Mouse (Mus musculus) forebrain, embryonic 16.5 days (tissue): ENCODE data around the gene Fxr1. TPM values are rescaled to one million over a fixed set of nuclear protein-coding genes. Genes with fewer than 3 reads are reported as not detected.
A peak's percentile ranks its signal among the peaks of the same experiment; 100 is the strongest.
"Not testable (repeated sequence)": the region's sequence is repeated elsewhere in the genome, so short reads cannot be mapped to it uniquely, and the experiment has no call there.

Experiments
- ATAC-seq: fragments of 200-750 bp; cut with Nextera tagmentation; 2 replicates; pipeline ENCODE4 v1.8.0; 2017; ENCODE audit warnings: mild to moderate bottlenecking, moderate library complexity
- H3K27ac ChIP-seq: fragments of 300-500 bp; sonication (generic); 2 replicates; pipeline ENCODE4 v1.5.1; 2014; ENCODE audit warnings: low read length, control low read depth
- H3K27me3 ChIP-seq: fragments of 300-500 bp; sonication (generic); replicated peaks from 2 replicates; pipeline ENCODE4 v1.6.1; 2014; ENCODE audit warnings: low read length; ENCODE audit not compliant: control insufficient read depth, insufficient read depth
- H3K36me3 ChIP-seq: fragments of 300-500 bp; sonication (generic); 2 replicates; pipeline ENCODE4 v1.6.1; 2014; ENCODE audit not compliant: control insufficient read depth, insufficient read depth
- H3K4me1 ChIP-seq: fragments of 300-500 bp; sonication (generic); replicated peaks from 2 replicates; pipeline ENCODE4 v1.6.1; 2014; ENCODE audit warnings: low read length; ENCODE audit not compliant: control insufficient read depth, insufficient read depth
- H3K4me2 ChIP-seq: fragments of 300-500 bp; sonication (generic); 2 replicates; pipeline ENCODE4 v1.6.1; 2014; ENCODE audit warnings: mild to moderate bottlenecking, low read length, control low read depth
- H3K4me3 ChIP-seq: fragments of 300-500 bp; sonication (generic); replicated peaks from 2 replicates; pipeline ENCODE4 v1.5.1; 2014; ENCODE audit warnings: mild to moderate bottlenecking, low read length, control low read depth
- H3K9ac ChIP-seq: fragments of 300-500 bp; sonication (generic); replicated peaks from 2 replicates; pipeline ENCODE4 v1.6.1; 2014; ENCODE audit warnings: low read depth, low read length, control low read depth
- H3K9me3 ChIP-seq: fragments of 300-500 bp; sonication (generic); 2 replicates; pipeline ENCODE4 v1.6.1; 2016; ENCODE audit warnings: low read length; ENCODE audit not compliant: control insufficient read depth
- WGBS: fragments of 180-500 bp; shearing (Covaris S2); extraction: QIAGEN DNeasy Blood & Tissue Kit; methylation state at CpG from one replicate; pipeline ENCODE4 v1.1.7; 2014; 5-methylcytosine and 5-hydroxymethylcytosine counted together
- polyA plus RNA-seq: library from polyadenylated mRNA; unstranded; fragments of >200 nt; fragmentation: Nextera tagmentation; extraction: Ambion mirVana; gene quantifications from 2 replicates; pipeline ENCODE4 v1.2.1, GENCODE M21; 2015

Gene Fxr1
- polyA plus RNA-seq, 1 experiment from 2014 or later = 43.6 TPM

GRCm38 (mm10) chr3:34033720-34034364, 14.1 kb downstream of the Fxr1 start:
- Histone ChIP-seq H3K27me3 (no peaks in the 10 kb centered on the region), H3K9ac (no peak overlapping the region), H3K36me3 (no peaks in the 10 kb centered on the region), H3K4me1 (no peaks in the 10 kb centered on the region; the same call in 1 of the 2 replicates), H3K27ac (no peak overlapping the region), H3K4me3 (no peak overlapping the region), H3K9me3 (no peaks in the 10 kb centered on the region), H3K4me2 (no peak overlapping the region)
- 83% methylated on average over 3 of the region's 3 CpGs for WGBS
- no peak for ATAC-seq

- Histone ChIP-seq H3K9me3 (no peaks in the 10 kb centered on the region), H3K36me3 (no peaks in the 10 kb centered on the region), H3K4me1 (no peaks in the 10 kb centered on the region; the same call in 1 of the 2 replicates), H3K27ac (no peak overlapping the region), H3K27me3 (no peaks in the 10 kb centered on the region), H3K4me3 (no peak overlapping the region), H3K9ac (no peak overlapping the region), H3K4me2 (no peak overlapping the region)
- 90% methylated on average over 1 of the region's 1 CpGs for WGBS
- ATAC-seq = no peak
Measured at GRCm38 (mm10) chr3:34034803-34035202, 15.1 kb downstream of the Fxr1 start.

GRCm38 (mm10) chr3:34035706-34036105, 16.0 kb downstream of the Fxr1 start:
- Histone ChIP-seq H3K36me3 (no peaks in the 10 kb centered on the region), H3K27ac (no peak overlapping the region), H3K9me3 (no peaks in the 10 kb centered on the region), H3K27me3 (no peaks in the 10 kb centered on the region), H3K4me2 (no peak overlapping the region), H3K9ac (no peak overlapping the region), H3K4me1 (no peaks in the 10 kb centered on the region; the same call in 1 of the 2 replicates), H3K4me3 (no peak overlapping the region)
- WGBS = 82% methylated on average over 3 of the region's 3 CpGs
- no peak for ATAC-seq

- no peak overlapping the region for H3K4me3 ChIP-seq
- no peak overlapping the region for H3K4me2 ChIP-seq
- peaks cover 9% of the 10 kb centered on the region; the same call in 1 of the 2 replicates for H3K36me3 ChIP-seq
- H3K4me1 ChIP-seq = no peaks in the 10 kb centered on the region; the same call in 1 of the 2 replicates
- WGBS = 92% methylated on average over 4 of the region's 4 CpGs
- no peak for ATAC-seq
- H3K27ac ChIP-seq = no peak overlapping the region
- H3K9me3 ChIP-seq = no peaks in the 10 kb centered on the region
- H3K9ac ChIP-seq = no peak overlapping the region
- H3K27me3 ChIP-seq = no peaks in the 10 kb centered on the region
Measured at GRCm38 (mm10) chr3:34041990-34042389, 22.2 kb downstream of the Fxr1 start.

- Histone ChIP-seq H3K4me1 (no peaks in the 10 kb centered on the region), H3K36me3 (peaks cover 23% of the 10 kb centered on the region), H3K4me2 (no peak overlapping the region), H3K9ac (no peak overlapping the region), H3K4me3 (no peak overlapping the region), H3K27me3 (no peaks in the 10 kb centered on the region), H3K27ac (no peak overlapping the region), H3K9me3 (no peaks in the 10 kb centered on the region)
- WGBS = 87% methylated on average over 2 of the region's 2 CpGs
- no peak for ATAC-seq
Measured at GRCm38 (mm10) chr3:34062352-34062751, 42.6 kb downstream of the Fxr1 start.

GRCm38 (mm10) chr3:34068943-34069342, 49.2 kb downstream of the Fxr1 start:
- not testable (repeated sequence) for H3K27ac ChIP-seq, H3K9ac ChIP-seq, ATAC-seq, H3K4me2 ChIP-seq, H3K9me3 ChIP-seq, H3K4me1 ChIP-seq, H3K27me3 ChIP-seq, H3K4me3 ChIP-seq, H3K36me3 ChIP-seq
- 86% methylated on average over 7 of the region's 7 CpGs for WGBS

- 92% methylated on average over 6 of the region's 6 CpGs for WGBS
- H3K9me3 ChIP-seq = no peaks in the 10 kb centered on the region
- no peak overlapping the region for H3K27ac ChIP-seq
- no peak for ATAC-seq
- peaks cover 9% of the 10 kb centered on the region for H3K36me3 ChIP-seq
- H3K4me3 ChIP-seq = no peak overlapping the region
- H3K4me1 ChIP-seq = no peaks in the 10 kb centered on the region
- H3K27me3 ChIP-seq = no peaks in the 10 kb centered on the region
- H3K4me2 ChIP-seq = no peak overlapping the region
- H3K9ac ChIP-seq = no peak overlapping the region
Measured at GRCm38 (mm10) chr3:34072726-34073125, 53.0 kb downstream of the Fxr1 start.

- H3K9me3 ChIP-seq = no peaks in the 10 kb centered on the region
- H3K27me3 ChIP-seq = no peaks in the 10 kb centered on the region
- H3K4me3 ChIP-seq = no peak overlapping the region
- peaks cover 14% of the 10 kb centered on the region for H3K36me3 ChIP-seq
- no peak overlapping the region for H3K4me2 ChIP-seq
- no peak overlapping the region for H3K27ac ChIP-seq
- peaks cover 9% of the 10 kb centered on the region for H3K4me1 ChIP-seq
- no peak overlapping the region for H3K9ac ChIP-seq
- WGBS = 88% methylated on average over 6 of the region's 6 CpGs
- ATAC-seq = no peak
Measured at GRCm38 (mm10) chr3:34076058-34076759, 56.5 kb downstream of the Fxr1 start.

GRCm38 (mm10) chr3:34080900-34081662, 61.3 kb downstream of the Fxr1 start, which contains the start of gene Dnajc19:
TSS of gene Dnajc19 (minus strand) at chr3:34081321.
- Histone ChIP-seq H3K27me3 (no peaks in the 10 kb centered on the region), H3K4me2 (peak within 1 kb of the TSS; percentile 80), H3K9ac (peak within 1 kb of the TSS; percentile 83), H3K9me3 (no peaks in the 10 kb centered on the region), H3K27ac (peak within 1 kb of the TSS; percentile 78), H3K36me3 (peaks cover 7% of the 10 kb centered on the region), H3K4me3 (peak within 1 kb of the TSS; percentile 74), H3K4me1 (peaks cover 15% of the 10 kb centered on the region)
- peak; percentile 95 for ATAC-seq
- WGBS = under 1% methylated on average over 50 of the region's 50 CpGs
